Mouse (Mus musculus) limb, embryonic 14.5 days (tissue): ENCODE results near the gene Lyrm4. TPM values are rescaled to one million over a fixed set of nuclear protein-coding genes. Genes with fewer than 3 reads are reported as not detected.

ENCODE experiments used
- ATAC-seq: fragments of 200-750 bp; cut with Nextera tagmentation; 2 replicates; pipeline ENCODE4 v1.8.0; 2017; ENCODE audit warnings: low read depth, moderate number of reproducible peaks, moderate TSS enrichment; ENCODE audit not compliant: low FRiP score
- DNase-seq: peaks from one replicate; pipeline ENCODE4 v3.0.0-alpha.2; 2015; ENCODE audit warnings: low spot score
- H3K27ac ChIP-seq: fragments of 300-500 bp; sonication (generic); replicated peaks from 2 replicates; pipeline ENCODE4 v1.5.1; 2014; ENCODE audit warnings: low read depth, mild to moderate bottlenecking, low read length, moderate library complexity, mixed read lengths
- H3K27me3 ChIP-seq: fragments of 300-500 bp; sonication (generic); 2 replicates; pipeline ENCODE4 v1.6.1; 2014; ENCODE audit warnings: low read length, mixed read lengths; ENCODE audit not compliant: control insufficient read depth, insufficient read depth
- H3K36me3 ChIP-seq: fragments of 300-500 bp; sonication (generic); 2 replicates; pipeline ENCODE4 v1.6.1; 2014; ENCODE audit warnings: mild to moderate bottlenecking, low read length, moderate library complexity, mixed read lengths; ENCODE audit not compliant: control insufficient read depth, insufficient read depth
- H3K4me1 ChIP-seq: fragments of 300-500 bp; sonication (generic); 2 replicates; pipeline ENCODE4 v1.6.1; 2014; ENCODE audit warnings: antibody characterized with exemption, low read length, mixed read lengths; ENCODE audit not compliant: control insufficient read depth, insufficient read depth
- H3K4me2 ChIP-seq: fragments of 300-500 bp; sonication (generic); replicated peaks from 2 replicates; pipeline ENCODE4 v1.6.1; 2014; ENCODE audit warnings: low read depth, mild to moderate bottlenecking, low read length, moderate library complexity; ENCODE audit not compliant: severe bottlenecking
- H3K4me3 ChIP-seq: fragments of 300-500 bp; sonication (generic); replicated peaks from 2 replicates; pipeline ENCODE4 v1.5.1; 2014; ENCODE audit warnings: low read length
- H3K9ac ChIP-seq: fragments of 300-500 bp; sonication (generic); 2 replicates; pipeline ENCODE4 v1.6.1; 2014; ENCODE audit warnings: mild to moderate bottlenecking, low read depth, low read length, moderate library complexity; ENCODE audit not compliant: severe bottlenecking
- H3K9me3 ChIP-seq: fragments of 300-500 bp; sonication (generic); 2 replicates; pipeline ENCODE4 v1.6.1; 2016; ENCODE audit warnings: low read length; ENCODE audit not compliant: control insufficient read depth
- POLR2A ChIP-seq: fragments of 200-500 bp; IDR thresholded peaks from 2 replicates; pipeline ENCODE4 v1.8.0; 2012; ENCODE audit warnings: inconsistent platforms, mild to moderate bottlenecking, moderate library complexity, borderline replicate concordance; ENCODE audit not compliant: insufficient read depth, insufficient read length; ENCODE audit errors: extremely low read depth
- WGBS: fragments of 180-500 bp; shearing (Covaris S2); extraction: QIAGEN DNeasy Blood & Tissue Kit; methylation state at CpG from one replicate; pipeline ENCODE4 v1.1.7; 2014; 5-methylcytosine and 5-hydroxymethylcytosine counted together
- polyA plus RNA-seq, 2 experiments: library from polyadenylated mRNA; depleted of rRNA in 1 of 2; stranded (reverse) in 1 of 2; unstranded in 1 of 2; fragments of >200 nt; fragmentation: Nextera tagmentation in 1 of 2; extraction: Ambion mirVana in 1 of 2; gene quantifications; 2 replicates each; pipeline versions ENCODE4 v1.2.1 to v1.2.3; 2012 to 2014

Lyrm4 gene
- polyA plus RNA-seq, 2 experiments, result 8.9 to 27.4 TPM

DNA sequence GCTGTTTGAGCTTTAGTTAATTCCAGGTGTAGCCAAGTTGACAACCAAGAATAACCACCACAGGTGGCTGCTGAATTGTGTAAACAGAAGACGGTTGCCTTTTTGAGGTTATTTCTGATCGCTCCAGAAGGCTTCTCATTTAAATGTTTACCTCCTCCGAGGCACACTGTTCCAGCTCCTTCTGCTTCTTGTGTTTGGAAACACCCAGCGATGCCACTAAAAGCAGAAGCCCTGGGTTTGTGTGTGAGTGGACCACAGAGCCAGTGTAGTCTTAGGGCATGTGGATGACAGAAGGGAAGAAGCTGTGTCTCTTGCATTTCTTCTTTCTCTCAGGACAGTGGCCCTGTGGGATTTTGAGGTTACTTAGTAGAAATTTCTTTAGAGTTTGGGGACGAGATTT lies 32.9 kb upstream of the Lyrm4 start:
- Histone ChIP-seq H3K27me3 (no peaks in the 10 kb centered on the region), H3K4me1 (0 out of 2 replicates have a peak, but pooled peaks cover 8% of the 10 kb centered on the region), H3K4me2 (no peak overlapping the region), H3K36me3 (no peaks in the 10 kb centered on the region), H3K27ac (no peak overlapping the region), H3K9me3 (no peaks in the 10 kb centered on the region), H3K9ac (no peak overlapping the region), H3K4me3 (no peak overlapping the region)
- WGBS, result 49% methylated on average over 5 of the region's 5 CpGs
- DNase-seq (no peak), ATAC-seq (no peak)
- TF ChIP-seq POLR2A, result no peak

DNA sequence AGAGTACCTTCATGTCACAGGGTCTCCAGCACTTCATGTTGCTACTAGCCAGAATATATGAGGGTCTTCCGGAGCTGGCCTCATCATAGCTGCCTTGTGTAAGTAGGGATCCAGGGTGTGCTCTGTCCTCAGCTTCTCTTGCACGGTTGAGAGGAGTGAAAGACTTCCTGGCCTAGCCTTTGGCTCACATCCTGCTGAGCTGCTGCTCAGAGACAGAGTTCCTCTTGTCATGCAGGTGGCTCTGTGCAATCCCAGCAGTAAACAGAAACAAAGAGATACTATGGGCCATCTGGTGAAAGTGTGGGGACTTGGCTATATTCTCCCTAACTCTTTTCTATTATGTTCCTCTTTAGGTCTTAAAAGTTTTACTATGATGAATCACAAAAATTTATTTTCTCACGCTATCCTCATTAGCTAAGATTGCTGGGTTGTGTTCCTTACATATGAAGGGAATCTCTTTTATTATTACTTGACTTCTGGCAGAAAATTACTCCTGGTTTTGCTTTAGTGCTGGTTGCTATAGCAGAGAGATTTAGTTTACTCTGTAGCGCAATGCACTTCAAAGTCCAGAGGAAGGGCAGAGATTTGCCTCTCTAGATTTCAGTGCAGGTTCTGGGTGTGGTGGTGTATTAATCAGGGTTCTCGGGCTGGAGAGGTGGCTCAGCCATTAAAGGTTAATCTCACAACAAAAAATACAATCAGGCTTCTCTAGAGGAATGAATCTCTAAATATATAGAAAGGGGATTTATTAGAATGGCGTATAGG lies 32.0 kb upstream of the Lyrm4 start:
- Histone ChIP-seq H3K4me2 (no peak overlapping the region), H3K9ac (no peak overlapping the region), H3K4me1 (0 out of 2 replicates have a peak, but pooled peaks cover 8% of the 10 kb centered on the region), H3K36me3 (no peaks in the 10 kb centered on the region), H3K9me3 (no peaks in the 10 kb centered on the region), H3K27ac (no peak overlapping the region), H3K27me3 (no peaks in the 10 kb centered on the region), H3K4me3 (no peak overlapping the region)
- no peak for ATAC-seq
- TF ChIP-seq POLR2A, result no peak
- WGBS, result 59% methylated on average over 6 of the region's 6 CpGs
- DNase-seq, result no peak

- Histone ChIP-seq H3K27ac (no peak overlapping the region), H3K27me3 (no peaks in the 10 kb centered on the region), H3K4me2 (no peak overlapping the region), H3K4me3 (no peak overlapping the region), H3K36me3 (no peaks in the 10 kb centered on the region), H3K9me3 (no peaks in the 10 kb centered on the region), H3K9ac (no peak overlapping the region), H3K4me1 (no peaks in the 10 kb centered on the region)
- ATAC-seq (no peak), DNase-seq (no peak)
- 70% methylated on average over 1 of the region's 1 CpGs for WGBS
- no peak for TF ChIP-seq POLR2A
Measured at GRCm38 (mm10) chr13:36145601-36146000, 28.3 kb upstream of the Lyrm4 start.

- Histone ChIP-seq H3K27ac (no peak overlapping the region), H3K4me1 (no peaks in the 10 kb centered on the region; the same call in 1 of the 2 replicates), H3K27me3 (no peaks in the 10 kb centered on the region), H3K4me2 (no peak overlapping the region), H3K9ac (no peak overlapping the region), H3K36me3 (no peaks in the 10 kb centered on the region), H3K9me3 (no peaks in the 10 kb centered on the region), H3K4me3 (no peak overlapping the region)
- no peak for TF ChIP-seq POLR2A
- ATAC-seq (no peak), DNase-seq (no peak)
- 78% methylated on average over 5 of the region's 5 CpGs for WGBS
Measured at GRCm38 (mm10) chr13:36140247-36141016, 23.1 kb upstream of the Lyrm4 start.

GRCm38 (mm10) chr13:36139703-36140102 lies 22.4 kb upstream of the Lyrm4 start:
- TF ChIP-seq POLR2A, result no peak
- 64% methylated on average over 5 of the region's 5 CpGs for WGBS
- Histone ChIP-seq H3K4me1 (no peaks in the 10 kb centered on the region; the same call in 1 of the 2 replicates), H3K4me3 (no peak overlapping the region), H3K9ac (no peak overlapping the region), H3K4me2 (no peak overlapping the region), H3K27me3 (no peaks in the 10 kb centered on the region), H3K27ac (0 out of 2 replicates have a peak overlapping the region, but pooled peaks have one; percentile 8), H3K36me3 (no peaks in the 10 kb centered on the region), H3K9me3 (no peaks in the 10 kb centered on the region)
- DNase-seq (no peak), ATAC-seq (no peak)
